Mouse (Mus musculus): ENCODE data around the gene Dock1. TPM values are rescaled to one million over a fixed set of nuclear protein-coding genes. Genes with fewer than 3 reads are reported as not detected.

Gene Dock1
- total and polyA plus RNA-seq, 2 experiments from 2014 or later: 8.0 to 15.2 TPM

GRCm38 (mm10) chr7:135212505-135212904 lies 542.1 kb downstream of the Dock1 start:
- H3K4me2 ChIP-seq (ENCODE audit: low read depth, low read length): no peak overlapping the region
- H3K27me3 ChIP-seq (ENCODE audit: insufficient read depth, low read length): no peaks in the 10 kb centered on the region
- WGBS: 32% methylated on average over 2 of the region's 2 CpGs
- no peak overlapping the region for H3K4me3 ChIP-seq (ENCODE audit: low read length)
- DNase-seq (ENCODE audit: low spot score) (no peak), ATAC-seq (no peak)
- H3K36me3 ChIP-seq (ENCODE audit: insufficient read depth, low read length): no peaks in the 10 kb centered on the region
- H3K9ac ChIP-seq (replicated peaks; ENCODE audit: low read length): no peak overlapping the region
- TF ChIP-seq CTCF (IDR thresholded peaks at IDR 0.05; ENCODE audit: low read depth): no peak
- H3K27ac ChIP-seq: no peak overlapping the region
- no peaks in the 10 kb centered on the region for H3K4me1 ChIP-seq (ENCODE audit: insufficient read depth, low read length)
- H3K9me3 ChIP-seq (ENCODE audit: low read length): no peaks in the 10 kb centered on the region

GRCm38 (mm10) chr7:135221475-135221874 lies 551.0 kb downstream of the Dock1 start:
- no peaks in the 10 kb centered on the region for H3K4me1 ChIP-seq (ENCODE audit: insufficient read depth, low read length)
- no peak for TF ChIP-seq CTCF (IDR thresholded peaks at IDR 0.05; ENCODE audit: low read depth)
- H3K27ac ChIP-seq: no peak overlapping the region
- H3K27me3 ChIP-seq (ENCODE audit: insufficient read depth, low read length): no peaks in the 10 kb centered on the region
- DNase-seq (ENCODE audit: low spot score) (no peak), ATAC-seq (no peak)
- 84% methylated on average over 2 of the region's 2 CpGs for WGBS
- H3K4me2 ChIP-seq (ENCODE audit: low read depth, low read length): no peak overlapping the region
- no peak overlapping the region for H3K4me3 ChIP-seq (ENCODE audit: low read length)
- H3K9me3 ChIP-seq (ENCODE audit: low read length): no peaks in the 10 kb centered on the region
- H3K36me3 ChIP-seq (ENCODE audit: insufficient read depth, low read length): no peaks in the 10 kb centered on the region
- H3K9ac ChIP-seq (replicated peaks; ENCODE audit: low read length): no peak overlapping the region

Data from hindbrain, postnatal 0 days (tissue).